Mouse (Mus musculus) megakaryocyte-erythroid progenitor cell, adult 5-6 weeks (primary cell): ENCODE measurements around the gene Gm45062. TPM values are rescaled to one million over a fixed set of nuclear protein-coding genes. Genes with fewer than 3 reads are reported as not detected.
A peak's percentile ranks its signal among the peaks of the same experiment; 100 is the strongest.

Experiments used
- ATAC-seq: replicated peaks from 2 replicates; pipeline ENCODE4 v1.8.0; 2016; ENCODE audit warnings: mild to moderate bottlenecking, inconsistent platforms; ENCODE audit not compliant: severe bottlenecking, poor library complexity, low FRiP score, low TSS enrichment
- total RNA-seq, 2 experiments: library from RNA; stranded (forward) in 1 of 2; stranded (reverse) in 1 of 2; fragments of 200-1000, 215-1000 nt in 1 of 2; fragments of >200 nt in 1 of 2; fragmentation: Nextera tagmentation in 1 of 2; gene quantifications; 2 replicates each; pipeline ENCODE4 v1.2.3; 2014 to 2017

Gm45062 gene
- total RNA-seq, 2 experiments from 2014 or later = 1.6 TPM; not detected in 1

DNA sequence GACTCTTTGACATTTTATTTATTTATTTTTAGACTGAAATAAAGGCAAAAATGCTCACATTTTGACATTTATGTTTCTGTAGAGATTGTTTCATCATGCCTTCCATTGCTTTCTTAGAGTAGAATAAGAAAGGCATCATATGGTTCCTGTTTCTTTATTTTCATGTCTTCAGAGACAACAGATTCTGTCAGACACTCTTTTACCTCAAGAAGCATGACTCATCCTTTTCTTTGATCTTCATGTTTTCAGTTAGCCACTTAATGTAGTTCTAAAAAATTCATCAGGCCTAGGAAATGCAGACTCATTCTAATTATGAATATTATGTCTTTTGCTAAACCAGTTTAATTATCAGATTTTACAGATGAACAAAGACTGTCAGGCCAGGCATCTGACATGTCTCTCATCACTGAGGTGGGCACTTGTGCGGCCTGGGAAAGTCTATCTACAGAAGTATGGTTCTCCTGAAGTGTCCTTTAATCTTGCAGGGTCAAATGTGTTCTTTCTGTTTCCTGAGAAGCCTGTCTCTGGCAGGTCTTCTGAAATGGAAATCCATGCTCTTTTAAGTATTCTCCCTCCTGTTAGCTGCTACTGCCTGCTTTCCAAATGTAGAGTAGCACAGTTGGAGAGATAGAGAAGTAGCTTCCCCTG lies 230.8 kb downstream of the Gm45062 start:
- ATAC-seq = no peak

DNA sequence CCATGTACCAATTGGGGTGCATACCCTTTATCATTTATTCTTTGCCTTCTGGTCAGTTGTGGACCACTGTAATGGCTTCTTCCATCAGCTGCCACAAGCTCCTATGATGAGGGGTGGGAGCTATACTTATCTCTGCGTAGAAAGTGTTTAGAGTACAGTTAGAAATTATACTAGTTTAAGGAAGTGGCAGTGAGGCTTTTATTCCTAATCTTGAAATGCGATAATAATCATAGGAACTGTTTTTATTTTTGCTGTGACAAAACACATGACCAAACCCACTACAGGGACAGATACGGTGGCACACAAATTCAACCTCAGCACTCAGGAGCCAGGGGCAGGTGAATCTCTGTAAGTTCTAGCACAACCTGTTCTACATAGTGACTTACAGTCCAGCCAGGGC lies 233.0 kb downstream of the Gm45062 start:
- ATAC-seq = no peak

DNA sequence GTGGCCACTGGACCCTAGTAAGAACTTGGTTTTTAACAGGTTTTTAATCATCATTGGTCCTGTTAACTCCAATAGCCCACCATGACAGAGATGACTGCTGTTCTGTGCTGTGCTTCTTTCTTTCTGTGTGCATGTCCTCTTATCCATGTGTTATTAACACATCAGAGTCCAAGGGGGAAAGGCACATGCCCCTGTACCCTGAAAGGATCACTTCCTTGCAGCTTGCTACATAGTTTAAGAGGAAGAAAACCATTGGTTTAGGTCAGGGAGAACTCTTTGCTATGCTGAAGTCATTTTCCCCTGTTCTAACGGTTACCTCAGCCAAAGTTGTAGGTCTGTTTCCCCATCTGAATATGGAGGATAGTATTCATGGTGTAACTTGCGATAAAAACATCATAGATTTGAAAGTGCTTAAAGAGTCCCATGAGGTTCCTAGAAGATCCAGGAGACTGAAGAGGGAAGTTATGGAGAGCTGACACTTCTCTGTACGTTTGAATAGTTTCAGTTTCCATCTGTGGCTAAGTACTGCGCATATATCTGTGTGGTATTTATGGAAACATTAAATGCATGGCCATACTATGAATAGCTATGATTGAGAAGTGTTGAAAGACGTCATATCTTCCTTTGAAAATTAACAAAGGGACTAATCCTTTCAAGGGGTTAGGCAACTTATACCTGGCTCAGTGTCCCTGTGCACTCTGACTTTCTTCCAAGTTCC lies 236.0 kb downstream of the Gm45062 start:
- ATAC-seq = no peak

DNA sequence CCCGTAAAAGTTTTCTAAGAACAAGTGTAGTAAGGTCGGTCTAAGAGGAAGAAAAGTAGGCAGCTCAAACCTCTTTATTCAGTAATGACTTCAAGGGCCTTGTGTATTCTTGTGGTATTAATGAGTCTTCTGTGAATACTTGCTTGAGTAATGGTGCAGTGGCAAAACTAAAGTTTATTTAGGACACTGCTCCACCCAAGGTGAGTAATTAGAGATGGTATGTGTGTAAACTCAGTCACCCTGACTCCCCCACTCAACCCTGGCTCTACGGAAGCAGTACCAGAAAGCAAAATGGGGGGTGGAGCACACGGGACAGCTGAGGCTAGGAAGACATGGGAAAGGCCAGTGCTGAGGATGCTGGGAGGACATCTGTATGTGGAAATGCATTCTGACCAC lies 236.6 kb downstream of the Gm45062 start:
- no peak for ATAC-seq

DNA sequence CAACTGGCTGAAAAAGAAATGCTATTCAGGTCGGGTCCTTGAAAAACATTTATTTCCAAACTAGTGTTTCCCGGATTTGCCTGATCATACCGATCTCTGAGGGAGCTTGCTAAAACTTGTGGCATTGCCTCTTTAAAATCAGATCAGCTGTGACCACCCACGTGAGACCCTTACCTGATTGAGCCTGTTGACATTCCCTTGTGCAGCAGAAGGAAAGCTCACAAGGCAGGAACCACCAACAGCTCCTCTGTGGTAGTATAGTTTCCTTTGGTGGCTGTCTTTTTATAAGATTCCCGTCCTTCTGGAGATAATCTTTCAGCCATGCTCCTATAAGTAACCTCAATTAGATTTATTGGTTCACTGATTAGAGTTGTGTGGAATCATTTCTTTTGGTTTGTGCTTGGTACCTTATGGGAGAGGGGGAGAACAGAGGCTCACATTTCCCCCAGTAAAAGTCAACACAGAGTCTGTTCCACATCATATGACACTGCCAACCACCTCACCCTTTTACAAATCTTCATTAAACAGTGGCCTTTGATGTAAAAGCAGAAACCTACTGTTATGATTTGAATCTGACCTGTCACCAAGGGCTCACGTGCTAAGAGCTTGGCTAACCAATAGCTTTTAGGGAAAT lies 238.1 kb downstream of the Gm45062 start:
- ATAC-seq = no peak

DNA sequence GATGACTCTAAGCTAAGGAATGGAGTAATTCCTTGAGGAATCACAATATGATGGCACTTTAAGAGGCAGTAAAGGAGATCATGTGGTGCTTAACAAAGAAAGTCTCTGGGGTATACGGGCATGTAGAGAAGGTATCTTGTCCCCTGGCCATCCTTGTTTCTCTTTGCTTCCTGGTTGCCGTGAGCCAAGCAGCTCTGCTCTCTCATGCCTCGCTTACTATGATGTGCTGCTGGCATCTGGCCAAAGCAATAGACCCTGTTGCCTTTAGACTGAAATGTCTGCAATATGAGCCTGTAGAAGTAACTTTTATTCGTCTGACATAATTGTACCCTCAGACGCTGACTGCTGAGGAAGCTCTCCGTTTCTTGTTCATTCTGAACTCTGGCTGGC lies 238.6 kb downstream of the Gm45062 start:
- no peak for ATAC-seq

DNA sequence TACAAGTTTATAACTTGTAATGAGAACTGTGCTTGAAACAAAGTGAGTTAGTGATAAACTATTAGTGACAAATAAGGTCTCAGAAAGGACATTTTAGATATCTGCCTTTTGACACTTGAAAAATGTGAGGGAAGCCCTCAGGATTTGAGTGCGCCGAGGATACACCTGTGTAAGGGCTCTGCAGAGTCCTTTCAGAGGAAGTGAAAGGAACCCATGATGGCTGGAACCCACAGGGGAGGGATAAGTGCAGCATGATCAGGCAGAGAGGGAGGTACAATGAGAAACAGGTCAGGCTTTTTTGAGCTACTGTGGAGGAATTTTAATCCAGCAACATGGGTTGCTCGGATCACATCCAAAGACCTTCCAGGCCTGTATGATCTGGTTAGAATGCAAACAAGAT lies 239.7 kb downstream of the Gm45062 start:
- no peak for ATAC-seq

DNA sequence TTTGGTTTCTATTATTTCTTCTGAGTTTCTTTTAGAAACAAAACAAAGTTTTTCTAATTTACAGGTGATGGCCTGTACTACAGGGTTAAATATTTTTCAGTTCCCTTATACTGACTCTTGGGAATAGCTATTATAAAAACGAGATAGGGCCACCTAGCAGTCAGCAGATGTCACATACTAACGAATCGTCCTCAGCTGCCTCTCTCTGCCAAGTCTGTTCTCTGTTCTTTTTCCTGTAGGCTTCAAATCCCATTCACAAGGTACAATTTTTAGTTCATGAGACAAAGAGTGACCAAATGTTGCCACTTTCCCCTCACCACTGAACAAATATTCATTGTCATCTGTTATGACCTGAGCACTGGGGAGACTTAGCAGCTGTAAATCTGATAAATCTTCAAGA lies 244.7 kb downstream of the Gm45062 start:
- no peak for ATAC-seq

DNA sequence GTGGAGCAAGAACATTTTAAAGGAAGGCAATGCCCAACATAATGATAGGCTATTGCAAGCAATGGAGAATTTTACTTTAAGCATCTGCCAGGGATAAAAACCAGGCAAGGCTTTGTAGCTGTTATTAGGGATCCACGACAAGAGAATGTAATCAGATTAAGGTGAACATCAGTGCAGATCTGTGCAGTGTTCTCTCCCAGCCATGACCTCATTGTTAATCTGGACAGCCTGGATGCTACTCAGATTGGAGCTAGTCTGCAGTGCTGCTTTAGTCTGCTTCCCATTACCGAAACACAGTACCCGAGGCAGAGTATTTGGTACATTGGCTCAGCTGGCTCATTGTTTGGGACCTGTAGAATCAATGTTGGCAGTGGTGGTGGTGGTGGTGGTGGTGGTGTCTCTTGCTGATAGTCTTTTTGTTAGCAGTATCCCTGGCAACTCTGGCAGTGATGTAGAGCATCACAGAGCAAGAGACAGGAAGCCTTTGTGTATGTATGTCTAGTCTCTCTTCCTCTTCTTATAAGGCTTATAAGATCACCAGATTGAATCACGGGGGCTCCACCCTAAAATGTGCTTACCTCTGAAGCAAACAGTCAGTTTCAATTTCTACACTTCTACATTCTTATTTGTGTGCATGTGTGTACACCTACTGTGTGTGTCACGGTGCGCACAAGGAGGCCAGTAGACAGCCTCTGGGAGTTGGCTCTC lies 245.4 kb downstream of the Gm45062 start:
- ATAC-seq = no peak

DNA sequence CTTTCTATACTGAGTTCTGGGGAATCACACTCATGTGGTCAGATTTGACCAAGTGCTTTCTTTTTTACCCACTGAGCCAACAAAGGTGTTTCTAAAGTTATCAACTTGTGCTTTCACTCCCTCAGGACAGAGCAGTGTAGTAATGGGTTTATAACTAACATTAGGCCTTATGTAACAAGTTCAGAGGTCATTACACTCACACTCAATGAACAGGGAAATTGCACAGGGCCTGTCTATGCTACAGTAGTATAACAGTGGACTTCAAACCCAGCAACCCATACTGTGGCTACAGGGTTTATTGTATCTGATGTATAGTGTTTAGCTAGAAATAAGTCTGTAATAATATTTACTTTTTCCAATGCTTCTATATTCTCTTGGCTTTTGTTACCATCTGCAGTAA lies 247.4 kb downstream of the Gm45062 start:
- ATAC-seq = no peak

DNA sequence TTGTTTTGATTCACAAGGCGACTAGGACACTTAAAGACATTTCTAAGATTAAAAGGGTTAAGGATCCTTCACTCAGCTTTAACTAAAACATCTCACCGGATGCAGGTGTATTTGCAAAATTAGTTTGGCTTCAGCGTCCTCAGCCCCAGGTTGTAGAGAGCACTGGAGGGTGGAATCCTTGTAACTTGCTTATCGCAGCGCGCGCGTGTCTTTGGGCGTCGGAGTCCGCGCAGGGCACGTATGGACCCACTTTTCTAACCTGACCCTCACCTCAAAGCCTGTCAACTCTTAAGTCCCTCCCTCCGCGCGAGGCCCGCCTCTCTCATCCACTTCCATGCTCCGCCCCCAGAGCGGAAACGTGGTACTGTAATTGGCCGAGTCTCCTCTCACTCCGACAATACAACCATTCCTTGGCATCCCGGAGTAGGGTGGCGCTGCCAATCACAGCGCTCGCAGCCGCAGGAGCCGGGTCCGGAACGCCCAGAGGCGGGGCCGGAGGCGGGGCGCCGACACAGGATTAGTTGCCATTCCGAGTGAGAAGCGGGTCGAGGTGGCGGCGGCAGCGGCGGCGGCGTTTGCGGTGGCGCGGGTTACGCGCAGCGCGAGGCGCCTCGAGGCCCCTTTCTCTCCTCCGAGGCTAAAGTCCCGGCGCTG lies 249.8 kb downstream of the Gm45062 start:
- peak; percentile 97 for ATAC-seq

DNA sequence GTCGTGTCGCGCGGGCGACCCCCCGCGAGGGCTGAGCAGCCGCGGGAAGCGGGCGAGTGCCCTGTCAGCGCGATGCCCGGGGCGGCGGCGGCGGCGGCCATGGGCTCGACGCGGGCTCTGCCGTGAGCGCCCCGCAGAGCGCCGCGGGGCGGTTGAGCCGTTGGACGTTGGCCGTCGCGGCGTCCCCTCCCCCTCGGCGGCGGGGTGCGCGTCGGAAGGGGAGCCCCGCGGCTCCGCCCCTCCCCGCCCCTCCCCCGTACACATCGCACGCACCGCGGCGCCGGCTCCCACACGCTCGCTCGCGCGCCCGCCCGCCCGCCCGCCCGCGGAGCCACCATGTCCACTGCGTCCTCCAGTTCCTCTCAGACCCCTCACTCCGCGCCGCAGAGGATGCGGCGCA lies 250.3 kb downstream of the Gm45062 start, which contains the start of gene Glcci1:
Gene Glcci1, plus strand, starts transcription at position 50 of the 400 bp plus-strand sequence.
- ATAC-seq = 0 out of 2 replicates have a peak, but pooled peaks have one; percentile 8

DNA sequence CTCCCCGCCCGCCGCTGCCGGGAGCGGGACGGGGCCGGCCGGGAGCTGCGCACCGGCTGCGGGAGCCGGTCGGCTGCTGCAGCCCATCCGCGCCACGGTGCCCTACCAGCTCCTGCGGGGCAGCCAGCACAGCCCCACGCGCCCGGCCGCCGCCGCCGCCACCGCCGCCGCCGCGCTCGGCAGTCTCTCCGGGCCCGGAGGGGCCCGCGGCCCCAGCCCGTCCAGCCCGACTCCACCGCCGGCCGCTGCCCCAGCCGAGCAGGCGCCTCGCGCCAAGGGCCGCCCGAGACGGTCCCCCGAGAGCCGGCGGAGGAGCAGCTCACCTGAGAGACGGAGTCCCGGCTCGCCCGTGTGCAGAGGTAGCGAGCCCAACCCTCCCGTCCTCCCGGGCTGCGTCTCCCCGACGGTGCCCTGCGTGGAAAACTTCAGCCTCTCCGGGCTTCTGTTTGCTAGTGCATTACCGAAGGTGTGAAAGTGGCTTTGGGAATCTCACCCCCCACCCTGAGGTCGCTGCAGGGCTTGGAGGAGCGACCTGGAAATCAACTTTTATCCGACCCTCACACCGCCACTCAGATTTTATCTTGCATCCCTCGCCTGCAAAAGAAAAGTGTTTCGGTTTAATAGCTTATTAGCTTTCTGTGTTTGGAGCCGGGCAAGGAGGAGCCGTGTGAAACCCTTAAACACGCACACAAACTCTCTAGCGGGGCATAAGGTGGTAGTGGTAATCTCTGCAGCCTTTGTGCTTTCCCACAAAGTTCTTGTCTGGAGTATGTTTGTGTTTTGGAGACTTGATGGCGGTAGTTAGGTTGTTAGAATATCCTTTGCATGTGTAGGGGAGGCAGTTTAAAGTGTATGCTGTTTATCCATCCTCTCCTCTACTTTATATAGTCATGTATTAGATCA lies 251.0 kb downstream of the Gm45062 start:
- ATAC-seq = peak; percentile 29

DNA sequence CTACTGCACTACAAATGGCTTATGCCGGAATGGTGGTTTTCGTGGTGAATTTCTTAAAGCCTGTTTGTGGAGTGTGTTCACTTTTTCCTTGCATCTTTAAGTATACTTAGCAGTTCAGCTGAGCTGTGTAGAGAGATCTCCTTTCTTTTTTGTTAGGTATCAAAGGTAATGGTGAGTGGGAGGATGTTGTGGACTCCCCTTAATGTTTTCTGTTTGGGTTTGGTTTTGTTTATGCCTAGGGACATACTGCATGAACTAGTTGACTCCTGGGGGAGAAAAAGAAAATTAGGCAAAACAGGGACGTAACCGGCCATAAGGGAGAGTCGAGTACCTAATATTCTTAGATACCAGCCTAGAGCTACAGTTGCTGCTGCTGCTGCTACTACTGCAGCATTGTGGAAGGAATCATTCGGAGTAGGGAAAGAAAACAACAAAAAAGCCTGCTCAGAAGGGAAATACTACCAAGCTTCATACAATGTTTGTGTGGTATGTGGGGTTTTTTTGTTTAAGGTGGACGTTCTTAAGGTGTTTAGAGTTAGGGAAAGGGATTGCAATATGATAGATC lies 251.7 kb downstream of the Gm45062 start:
- ATAC-seq = no peak

DNA sequence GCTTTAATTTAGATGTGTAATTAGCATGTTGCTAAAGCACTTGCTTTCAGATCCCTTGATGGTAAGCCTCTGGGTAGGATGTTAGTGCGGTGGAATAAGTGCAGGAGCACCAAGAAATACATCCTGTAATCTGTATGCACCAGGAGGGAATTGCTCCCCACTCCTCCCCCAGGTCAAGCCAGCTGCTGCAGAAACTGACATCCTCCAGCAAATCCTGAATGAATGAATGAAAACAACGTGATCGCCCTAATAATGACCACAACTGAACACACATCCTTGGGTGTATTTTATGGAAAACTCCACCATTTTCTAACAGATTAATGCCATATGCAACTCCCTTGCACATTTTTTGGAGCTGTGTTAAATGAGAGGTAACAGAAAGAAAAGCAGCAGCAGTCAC lies 252.2 kb downstream of the Gm45062 start:
- ATAC-seq = no peak

DNA sequence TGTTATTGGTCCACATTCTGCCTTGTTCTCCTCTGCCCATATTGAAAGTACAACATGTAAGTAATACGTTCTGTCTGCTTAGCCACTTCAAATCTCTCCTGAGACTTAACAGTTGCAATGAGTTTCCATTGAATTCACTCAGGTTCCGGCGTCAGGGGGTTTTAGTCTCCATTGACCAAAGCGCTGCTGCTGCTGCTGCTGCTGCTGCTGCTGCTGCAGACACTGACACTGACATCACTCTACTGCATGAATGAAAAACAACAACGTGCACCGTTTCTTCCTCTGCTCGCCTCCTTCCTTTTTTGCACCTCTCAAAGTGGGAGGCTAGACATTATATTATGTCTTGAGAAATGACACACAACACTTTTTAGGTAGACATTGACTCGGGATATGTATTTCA lies 253.2 kb downstream of the Gm45062 start:
- no peak for ATAC-seq

DNA sequence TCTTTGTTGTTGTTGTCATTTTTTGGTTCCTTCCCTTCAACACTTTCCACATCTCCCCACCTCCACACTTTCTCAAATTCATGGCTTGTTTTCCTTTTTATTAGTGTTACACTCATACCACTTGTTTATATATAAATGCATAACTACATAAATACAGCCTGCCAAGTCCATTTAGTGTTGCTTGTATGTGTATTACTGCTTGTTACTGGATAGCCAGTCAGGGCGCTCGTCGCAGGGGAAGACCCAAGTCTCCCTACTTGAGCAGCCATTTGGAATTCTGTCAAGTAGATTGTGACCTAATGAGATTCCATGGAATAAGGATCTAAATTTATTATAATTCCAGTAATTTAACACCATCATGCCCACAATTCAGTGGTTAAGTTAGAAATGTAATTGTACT lies 260.4 kb downstream of the Gm45062 start:
- ATAC-seq = no peak

DNA sequence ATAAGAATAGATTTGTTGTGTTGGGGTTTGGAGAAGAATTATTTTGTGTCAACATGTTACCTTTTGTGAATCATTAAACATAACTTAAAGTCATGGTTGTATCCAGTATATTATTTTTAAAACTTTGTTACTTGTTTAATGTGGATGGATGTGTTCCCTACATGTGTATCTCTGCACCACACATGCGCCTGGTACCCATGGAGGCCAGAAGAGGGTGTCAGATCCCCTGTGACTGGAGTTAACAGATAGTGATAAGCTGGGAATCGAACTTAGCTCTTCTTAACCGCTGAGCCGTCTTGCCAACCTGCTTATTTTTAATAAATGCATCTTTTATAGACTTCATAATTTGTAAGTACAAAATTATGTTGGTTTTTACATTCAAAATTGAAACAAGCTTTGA lies 262.0 kb downstream of the Gm45062 start:
- 0 out of 2 replicates have a peak, but pooled peaks have one; percentile 61 for ATAC-seq
